Mouse (Mus musculus) heart, embryonic 13.5 days (tissue): ENCODE measurements at regions not wholly inside any gene's neighbourhood (a gene's known extent, or its start where the extent isn't known, plus 50 kb on each side); places are given as distances from the start of the nearest gene placed in this dataset.

Experiments
- ATAC-seq: fragments of 200-750 bp; cut with Nextera tagmentation; 2 replicates; pipeline ENCODE4 v1.8.0; 2017; ENCODE audit warnings: moderate TSS enrichment; ENCODE audit not compliant: insufficient number of reproducible peaks, low FRiP score, low TSS enrichment; ENCODE audit errors: extremely low read depth
- H3K27ac ChIP-seq: fragments of 300-500 bp; sonication (generic); replicated peaks from 2 replicates; pipeline ENCODE4 v1.5.1; 2015; ENCODE audit warnings: moderate library complexity, mild to moderate bottlenecking, inconsistent platforms
- H3K27me3 ChIP-seq: fragments of 300-500 bp; sonication (generic); replicated peaks from 2 replicates; pipeline ENCODE4 v1.6.1; 2015; ENCODE audit warnings: mild to moderate bottlenecking, inconsistent platforms
- H3K36me3 ChIP-seq: fragments of 300-500 bp; sonication (generic); 2 replicates; pipeline ENCODE4 v1.6.1; 2015; ENCODE audit warnings: mild to moderate bottlenecking, inconsistent platforms
- H3K4me1 ChIP-seq: fragments of 300-500 bp; sonication (generic); 2 replicates; pipeline ENCODE4 v1.6.1; 2015; ENCODE audit warnings: inconsistent platforms
- H3K4me2 ChIP-seq: fragments of 300-500 bp; sonication (generic); 2 replicates; pipeline ENCODE4 v1.6.1; 2015; ENCODE audit warnings: inconsistent platforms, mild to moderate bottlenecking, moderate library complexity
- H3K4me3 ChIP-seq: fragments of 300-500 bp; sonication (generic); 2 replicates; pipeline ENCODE4 v1.5.1; 2015; ENCODE audit warnings: moderate library complexity, mild to moderate bottlenecking, inconsistent platforms
- H3K9ac ChIP-seq: fragments of 300-500 bp; sonication (generic); 2 replicates; pipeline ENCODE4 v1.6.1; 2015; ENCODE audit warnings: inconsistent platforms, mild to moderate bottlenecking, moderate library complexity
- H3K9me3 ChIP-seq: fragments of 300-500 bp; sonication (generic); 2 replicates; pipeline ENCODE4 v1.6.1; 2016; ENCODE audit warnings: inconsistent platforms
- WGBS: fragments of 180-500 bp; shearing (Covaris S2); methylation state at CpG from one replicate; pipeline ENCODE4 v1.1.7; 2015; ENCODE audit warnings: mixed read lengths; 5-methylcytosine and 5-hydroxymethylcytosine counted together

GRCm38 (mm10) chr4:53212541-53212940 lies 52.8 kb upstream of the Abca1 start:
- peaks cover 6% of the 10 kb centered on the region for H3K4me1 ChIP-seq
- ATAC-seq: no peak
- no peak overlapping the region for H3K9ac ChIP-seq
- no peaks in the 10 kb centered on the region for H3K36me3 ChIP-seq
- WGBS: 65% methylated on average over 4 of the region's 4 CpGs
- H3K27me3 ChIP-seq: no peaks in the 10 kb centered on the region
- H3K4me2 ChIP-seq: no peak overlapping the region
- no peaks in the 10 kb centered on the region for H3K9me3 ChIP-seq
- H3K27ac ChIP-seq: no peak overlapping the region
- H3K4me3 ChIP-seq: no peak overlapping the region

GRCm38 (mm10) chr4:53210685-53211084 lies 51.0 kb upstream of the Abca1 start:
- Histone ChIP-seq H3K4me1 (no peaks in the 10 kb centered on the region), H3K27me3 (no peaks in the 10 kb centered on the region), H3K4me3 (no peak overlapping the region), H3K9me3 (no peaks in the 10 kb centered on the region), H3K36me3 (no peaks in the 10 kb centered on the region), H3K9ac (no peak overlapping the region), H3K27ac (no peak overlapping the region), H3K4me2 (no peak overlapping the region)
- no peak for ATAC-seq
- 71% methylated on average over 3 of the region's 3 CpGs for WGBS
